16 mouse cellular contexts compared by ENCODE assay signal in genomic region chr2:52744099-52744498, GRCm38 (mm10). TPM values are rescaled to one million over a fixed set of nuclear protein-coding genes. Genes with fewer than 3 reads are reported as not detected.
DNase-seq lines count a peak whose midpoint lies in the region; ATAC-seq and TF ChIP-seq lines count a peak whose summit lies in the region.
"Had no signal": no experiment of that assay in that cellular context is flagged by ENCODE, and none has a peak within 500 bp of the region (broad histone marks: within the 10 kb centered on the region; RNA-seq: fewer than 3 reads in every experiment).

No protein-coding gene starts in this region.

- no peak overlapping the region for H3K4me2 ChIP-seq in intestine, postnatal 0 days (replicated peaks; ENCODE audit: low read depth)
- no peak overlapping the region for H3K4me2 ChIP-seq in intestine, embryonic 15.5 days (replicated peaks)
- no peak overlapping the region for H3K4me2 ChIP-seq in lung, postnatal 0 days (replicated peaks; ENCODE audit: low read depth, low read length)
- H3K4me2 ChIP-seq in stomach, postnatal 0 days (replicated peaks; ENCODE audit: low read depth) = no peak overlapping the region
- H3K4me2 ChIP-seq: heart, embryonic 13.5 days had no signal

- no peak for ATAC-seq in intestine, postnatal 0 days
- ATAC-seq in intestine, embryonic 15.5 days = no peak
- ATAC-seq in lung, postnatal 0 days = no peak
- ATAC-seq in stomach, postnatal 0 days (ENCODE audit: low FRiP score, low TSS enrichment) = no peak
- ATAC-seq: forebrain, postnatal 0 days had no signal

- H3K27ac ChIP-seq in intestine, postnatal 0 days (ENCODE audit: low read depth, low read length) = no peak overlapping the region
- H3K27ac ChIP-seq in intestine, embryonic 15.5 days = no peak overlapping the region
- H3K27ac ChIP-seq in lung, postnatal 0 days (ENCODE audit: low read length) = no peak overlapping the region
- no peak overlapping the region for H3K27ac ChIP-seq in stomach, postnatal 0 days (replicated peaks)
- H3K27ac ChIP-seq: heart, embryonic 13.5 days had no signal

- no peaks in the 10 kb centered on the region for H3K9me3 ChIP-seq in intestine, postnatal 0 days (ENCODE audit: control insufficient read depth)
- no peaks in the 10 kb centered on the region for H3K9me3 ChIP-seq in intestine, embryonic 15.5 days
- no peaks in the 10 kb centered on the region for H3K9me3 ChIP-seq in lung, postnatal 0 days (ENCODE audit: low read length)
- no peaks in the 10 kb centered on the region for H3K9me3 ChIP-seq in stomach, postnatal 0 days (ENCODE audit: control insufficient read depth, low read length)

- H3K9ac ChIP-seq in intestine, postnatal 0 days (ENCODE audit: low read depth, low read length) = no peak overlapping the region
- no peak overlapping the region for H3K9ac ChIP-seq in intestine, embryonic 15.5 days
- H3K9ac ChIP-seq in lung, postnatal 0 days (replicated peaks; ENCODE audit: low read depth) = no peak overlapping the region
- H3K9ac ChIP-seq in stomach, postnatal 0 days (ENCODE audit: low read length) = no peak overlapping the region
- H3K9ac ChIP-seq: forebrain, postnatal 0 days; heart, embryonic 13.5 days had no signal

- H3K27me3 ChIP-seq in intestine, postnatal 0 days (replicated peaks; ENCODE audit: control insufficient read depth, insufficient read depth, low read length) = no peaks in the 10 kb centered on the region
- H3K27me3 ChIP-seq in intestine, embryonic 15.5 days (replicated peaks) = no peaks in the 10 kb centered on the region
- no peaks in the 10 kb centered on the region for H3K27me3 ChIP-seq in lung, postnatal 0 days (replicated peaks; ENCODE audit: insufficient read depth, low read length)
- H3K27me3 ChIP-seq in stomach, postnatal 0 days (ENCODE audit: control insufficient read depth, insufficient read depth, low read length) = no peaks in the 10 kb centered on the region
- H3K27me3 ChIP-seq: CH12.LX; heart, embryonic 13.5 days had no signal

- peaks cover 4% of the 10 kb centered on the region; the same call in 1 of the 2 replicates for H3K4me1 ChIP-seq in intestine, postnatal 0 days (replicated peaks; ENCODE audit: control insufficient read depth, insufficient read depth, low read length)
- H3K4me1 ChIP-seq in intestine, embryonic 15.5 days (replicated peaks) = no peaks in the 10 kb centered on the region
- H3K4me1 ChIP-seq in lung, postnatal 0 days (ENCODE audit: insufficient read depth, low read depth, low read length) = no peaks in the 10 kb centered on the region
- peaks cover 3% of the 10 kb centered on the region for H3K4me1 ChIP-seq in stomach, postnatal 0 days (replicated peaks; ENCODE audit: control insufficient read depth, insufficient read depth)

- DNase-seq in lung, postnatal 0 days (ENCODE audit: low spot score) = no peak
- no peak for DNase-seq in lung, postnatal 25 days (ENCODE audit: low spot score)
- DNase-seq in ES-CJ7 (ENCODE audit: low read depth, low spot score) = peak; percentile 37
- no peak for DNase-seq in stomach, postnatal 0 days (ENCODE audit: low spot score)
- DNase-seq in urinary bladder, postnatal 25 days (ENCODE audit: low spot score) = no peak
- DNase-seq: cerebellum, adult 18-20 months; cerebellum, postnatal 25 days; embryo, embryonic 11 days; forebrain, postnatal 0 days; lung, adult 18-20 months; lung, postnatal 36 days; thymus, postnatal 14 days had no signal

- no peaks in the 10 kb centered on the region for H3K36me3 ChIP-seq in intestine, postnatal 0 days (ENCODE audit: control insufficient read depth, insufficient read depth)
- no peaks in the 10 kb centered on the region for H3K36me3 ChIP-seq in intestine, embryonic 15.5 days
- H3K36me3 ChIP-seq in lung, postnatal 0 days (ENCODE audit: insufficient read depth, low read length) = no peaks in the 10 kb centered on the region
- H3K36me3 ChIP-seq in stomach, postnatal 0 days (ENCODE audit: control insufficient read depth, insufficient read depth, low read length) = no peaks in the 10 kb centered on the region
- H3K36me3 ChIP-seq: heart, embryonic 13.5 days had no signal

- peak; percentile 21; the same call in 1 of the 2 replicates for TF ChIP-seq CTCF in intestine, postnatal 0 days (IDR thresholded peaks at IDR 0.05; ENCODE audit: low read depth)
- peak; percentile 23; the same call in 1 of the 2 replicates for TF ChIP-seq CTCF in lung, postnatal 0 days (IDR thresholded peaks at IDR 0.05)
- 0 out of 2 replicates have a peak, but pooled peaks have one; percentile 26 for TF ChIP-seq CTCF in stomach, postnatal 0 days (IDR thresholded peaks at IDR 0.05; ENCODE audit: low read depth)

- TF ChIP-seq EP300 in lung, postnatal 0 days (IDR thresholded peaks at IDR 0.05) = no peak
- no peak for TF ChIP-seq EP300 in stomach, postnatal 0 days (optimal IDR thresholded peaks at IDR 0.05)

- H3K4me3 ChIP-seq in intestine, postnatal 0 days (ENCODE audit: low read depth, low read length) = no peak overlapping the region
- no peak overlapping the region for H3K4me3 ChIP-seq in intestine, embryonic 15.5 days (replicated peaks)
- no peak overlapping the region for H3K4me3 ChIP-seq in lung, postnatal 0 days (ENCODE audit: low read depth, low read length)
- no peak overlapping the region for H3K4me3 ChIP-seq in stomach, postnatal 0 days (ENCODE audit: low read depth, low read length)

RNA-seq across cellular contexts. Expression of gene Stam2, which starts 2.0 kb away (rescaled TPM):
- polyA plus RNA-seq in intestine, postnatal 0 days (2015; fragmentation: Nextera tagmentation; extraction: Ambion mirVana) = 28.3 and 28.4 TPM in 2 replicates
- polyA plus RNA-seq in intestine, embryonic 15.5 days (2015; fragmentation: Nextera tagmentation; extraction: Ambion mirVana) = 30.3 and 34.4 TPM in 2 replicates
- 26.9 and 28.5 TPM in 2 replicates for polyA plus RNA-seq in lung, postnatal 0 days (2015; fragmentation: Nextera tagmentation; extraction: Ambion mirVana)
- polyA plus RNA-seq in stomach, postnatal 0 days (2015; fragmentation: Nextera tagmentation; extraction: Ambion mirVana) = 32.6 and 33.1 TPM in 2 replicates
